Mouse (Mus musculus) hindbrain, postnatal 0 days (tissue): ENCODE measurements around the gene Grap2. TPM values are rescaled to one million over a fixed set of nuclear protein-coding genes. Genes with fewer than 3 reads are reported as not detected.

Experiments
- ATAC-seq: fragments of 200-750 bp; cut with Nextera tagmentation; 2 replicates; pipeline ENCODE4 v1.8.0; 2017; ENCODE audit warnings: mild to moderate bottlenecking, moderate TSS enrichment, moderate library complexity
- DNase-seq: peaks from one replicate; pipeline ENCODE4 v3.0.0-alpha.2; 2015; ENCODE audit warnings: low spot score
- H3K27ac ChIP-seq: fragments of 300-500 bp; sonication (generic); 2 replicates; pipeline ENCODE4 v1.5.1; 2014; ENCODE audit warnings: mild to moderate bottlenecking
- H3K27me3 ChIP-seq: fragments of 300-500 bp; sonication (generic); 2 replicates; pipeline ENCODE4 v1.6.1; 2014; ENCODE audit warnings: low read length, mixed read lengths; ENCODE audit not compliant: insufficient read depth
- H3K36me3 ChIP-seq: fragments of 300-500 bp; sonication (generic); 2 replicates; pipeline ENCODE4 v1.6.1; 2014; ENCODE audit warnings: low read length, mixed read lengths; ENCODE audit not compliant: insufficient read depth
- H3K4me1 ChIP-seq: fragments of 300-500 bp; sonication (generic); 2 replicates; pipeline ENCODE4 v1.6.1; 2014; ENCODE audit warnings: antibody characterized with exemption, low read length, mixed read lengths; ENCODE audit not compliant: insufficient read depth
- H3K4me2 ChIP-seq: fragments of 300-500 bp; sonication (generic); 2 replicates; pipeline ENCODE4 v1.6.1; 2014; ENCODE audit warnings: low read depth, mild to moderate bottlenecking, low read length, moderate library complexity, mixed read lengths
- H3K4me3 ChIP-seq: fragments of 300-500 bp; sonication (generic); 2 replicates; pipeline ENCODE4 v1.5.1; 2014; ENCODE audit warnings: low read length
- H3K9ac ChIP-seq: fragments of 300-500 bp; sonication (generic); replicated peaks from 2 replicates; pipeline ENCODE4 v1.6.1; 2014; ENCODE audit warnings: mild to moderate bottlenecking, low read length, moderate library complexity, mixed read lengths
- H3K9me3 ChIP-seq: fragments of 300-500 bp; sonication (generic); 2 replicates; pipeline ENCODE4 v1.6.1; 2016; ENCODE audit warnings: low read length, mixed read lengths
- CTCF ChIP-seq: IDR thresholded peaks from 2 replicates; pipeline ENCODE4 v1.5.1; 2016; ENCODE audit warnings: antibody characterized with exemption, control low read depth, low read depth
- WGBS: fragments of 180-500 bp; shearing (Covaris S2); extraction: QIAGEN DNeasy Blood & Tissue Kit; methylation state at CpG from one replicate; pipeline ENCODE4 v1.1.7; 2014; 5-methylcytosine and 5-hydroxymethylcytosine counted together
- polyA plus RNA-seq: library from polyadenylated mRNA; unstranded; fragments of >200 nt; fragmentation: Nextera tagmentation; extraction: Ambion mirVana; gene quantifications from 2 replicates; pipeline ENCODE4 v1.2.1, GENCODE M21; 2015
- total RNA-seq: library from RNA; depleted of rRNA; stranded (reverse); fragments of >200 nt; gene quantifications from 2 replicates; pipeline ENCODE4 v1.2.3, GENCODE M21; 2014

Grap2 gene
- total and polyA plus RNA-seq, 2 experiments from 2014 or later, result 0.05 to 0.11 TPM

- 75% methylated on average over 20 of the region's 20 CpGs for WGBS
- Histone ChIP-seq H3K4me3 (no peak overlapping the region), H3K27me3 (no peaks in the 10 kb centered on the region), H3K9ac (no peak overlapping the region), H3K9me3 (no peaks in the 10 kb centered on the region), H3K36me3 (no peaks in the 10 kb centered on the region), H3K27ac (no peak overlapping the region), H3K4me1 (no peaks in the 10 kb centered on the region), H3K4me2 (no peak overlapping the region)
- ATAC-seq (no peak), DNase-seq (no peak)
- TF ChIP-seq CTCF, result no peak
Observed at GRCm38 (mm10) chr15:80582581-80583495, 10.4 kb downstream of the Grap2 start.

DNA sequence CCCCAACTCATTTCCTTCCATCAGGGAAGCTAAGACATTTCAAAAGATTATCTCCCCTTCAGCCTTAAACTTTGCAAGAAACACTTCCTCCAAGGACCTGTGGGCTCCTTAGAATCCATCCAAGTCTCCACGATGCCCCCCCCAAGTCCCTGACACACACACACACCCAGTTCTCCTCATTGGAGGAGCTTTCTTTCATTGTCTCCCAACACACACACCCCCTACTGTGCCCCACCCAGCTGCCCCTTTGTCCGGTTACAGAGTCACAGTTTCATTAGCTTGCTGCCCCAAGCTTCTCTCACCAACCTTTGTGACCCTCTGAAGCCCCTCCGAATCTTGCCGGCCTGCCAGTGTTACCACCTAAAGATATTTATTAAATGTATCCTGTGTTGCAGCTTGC is 13.9 kb downstream of the Grap2 start:
- ATAC-seq, result no peak

DNA sequence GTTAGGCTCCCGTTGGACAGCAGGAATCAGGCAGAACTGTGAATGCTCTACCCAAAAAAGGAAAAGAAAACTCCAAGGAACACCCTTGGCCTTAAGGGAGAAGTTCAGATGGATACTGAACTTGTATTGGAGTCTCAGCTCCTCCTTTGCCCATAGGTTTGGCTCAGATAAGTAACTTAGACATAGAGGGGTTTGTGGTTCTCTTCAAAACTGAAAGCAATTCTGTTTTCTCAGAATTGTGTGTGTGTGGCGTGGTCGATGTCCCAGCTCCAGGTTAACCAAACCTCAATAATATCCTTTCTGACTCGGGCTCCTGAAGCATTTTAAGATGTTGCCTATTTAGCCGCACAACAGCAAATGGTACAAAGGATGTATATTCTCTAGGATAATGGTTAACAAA is 18.2 kb downstream of the Grap2 start:
- Histone ChIP-seq H3K9ac (no peak overlapping the region), H3K27ac (no peak overlapping the region), H3K36me3 (no peaks in the 10 kb centered on the region), H3K4me1 (no peaks in the 10 kb centered on the region), H3K4me3 (no peak overlapping the region), H3K9me3 (no peaks in the 10 kb centered on the region), H3K27me3 (no peaks in the 10 kb centered on the region), H3K4me2 (no peak overlapping the region)
- ATAC-seq, result no peak
- DNase-seq, result no peak
- 91% methylated on average over 5 of the region's 5 CpGs for WGBS
- TF ChIP-seq CTCF, result no peak

More for the DNA sequence above, 13.9 kb downstream of the Grap2 start:
- 12% methylated on average over 4 of the region's 4 CpGs for WGBS
- no peak overlapping the region for H3K27ac ChIP-seq
- no peak for DNase-seq
- no peak for TF ChIP-seq CTCF
- H3K36me3 ChIP-seq, result no peaks in the 10 kb centered on the region
- no peak overlapping the region for H3K9ac ChIP-seq
- H3K4me3 ChIP-seq, result no peak overlapping the region
- no peak overlapping the region for H3K4me2 ChIP-seq
- no peaks in the 10 kb centered on the region for H3K27me3 ChIP-seq
- no peaks in the 10 kb centered on the region for H3K9me3 ChIP-seq
- H3K4me1 ChIP-seq, result no peaks in the 10 kb centered on the region

- Histone ChIP-seq H3K4me3 (no peak overlapping the region), H3K27me3 (no peaks in the 10 kb centered on the region), H3K36me3 (no peaks in the 10 kb centered on the region), H3K27ac (no peak overlapping the region), H3K4me2 (no peak overlapping the region), H3K4me1 (no peaks in the 10 kb centered on the region), H3K9me3 (no peaks in the 10 kb centered on the region), H3K9ac (no peak overlapping the region)
- no peak for TF ChIP-seq CTCF
- ATAC-seq, result no peak
- 79% methylated on average over 6 of the region's 6 CpGs for WGBS
- no peak for DNase-seq
Observed at GRCm38 (mm10) chr15:80592737-80593136, 20.3 kb downstream of the Grap2 start.

DNA sequence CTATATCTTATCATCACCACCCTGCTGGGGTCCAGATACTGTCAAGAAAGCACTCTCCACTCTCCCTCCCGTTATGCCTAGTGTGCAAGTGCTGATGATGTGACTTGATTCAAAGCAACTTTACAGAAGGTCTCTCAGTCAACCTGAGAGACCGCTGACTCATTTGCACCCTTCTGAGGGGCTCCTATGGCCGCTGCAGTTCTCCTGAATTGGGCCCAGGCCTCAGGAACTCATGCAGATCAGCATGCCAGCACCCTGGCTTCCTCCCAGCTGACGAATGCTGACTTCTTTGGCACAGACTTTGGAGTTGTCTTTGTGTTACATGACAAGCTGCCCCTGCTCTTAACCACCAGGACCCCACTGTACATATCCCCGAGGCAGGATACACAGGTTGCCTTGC is 21.5 kb downstream of the Grap2 start:
- H3K27ac ChIP-seq, result no peak overlapping the region
- WGBS, result 57% methylated on average over 5 of the region's 5 CpGs
- no peak overlapping the region for H3K4me2 ChIP-seq
- no peak overlapping the region for H3K9ac ChIP-seq
- no peaks in the 10 kb centered on the region for H3K9me3 ChIP-seq
- H3K27me3 ChIP-seq, result no peaks in the 10 kb centered on the region
- no peak for TF ChIP-seq CTCF
- ATAC-seq (no peak), DNase-seq (no peak)
- no peaks in the 10 kb centered on the region for H3K36me3 ChIP-seq
- no peaks in the 10 kb centered on the region for H3K4me1 ChIP-seq
- no peak overlapping the region for H3K4me3 ChIP-seq

DNA sequence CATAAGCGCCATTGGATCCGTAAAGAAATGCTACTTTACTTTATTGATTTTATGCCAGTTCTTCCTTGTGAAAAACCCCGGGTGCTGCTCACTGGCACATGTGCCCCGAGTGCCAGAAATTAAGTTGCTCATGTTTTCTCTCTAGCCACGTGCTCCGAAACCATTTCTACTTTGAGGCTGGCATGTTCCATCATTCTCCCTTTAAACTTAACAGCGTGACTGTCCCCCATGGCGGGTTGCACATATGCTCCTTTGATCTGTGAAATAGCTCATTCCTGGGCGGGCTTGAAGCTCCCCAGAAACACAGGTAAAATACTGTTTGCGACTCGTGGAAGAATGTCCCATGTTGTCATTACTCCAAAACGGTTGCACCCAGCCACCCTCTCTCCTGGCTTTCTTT is 26.4 kb downstream of the Grap2 start:
- Histone ChIP-seq H3K27me3 (no peaks in the 10 kb centered on the region), H3K4me3 (no peak overlapping the region), H3K4me2 (no peak overlapping the region), H3K9ac (no peak overlapping the region), H3K27ac (no peak overlapping the region), H3K36me3 (no peaks in the 10 kb centered on the region), H3K9me3 (no peaks in the 10 kb centered on the region), H3K4me1 (no peaks in the 10 kb centered on the region)
- ATAC-seq, result no peak
- no peak for TF ChIP-seq CTCF
- no peak for DNase-seq
- 59% methylated on average over 12 of the region's 12 CpGs for WGBS

- H3K9ac ChIP-seq, result no peak overlapping the region
- ATAC-seq (no peak), DNase-seq (no peak)
- H3K9me3 ChIP-seq, result no peaks in the 10 kb centered on the region
- H3K4me3 ChIP-seq, result no peak overlapping the region
- H3K27me3 ChIP-seq, result no peaks in the 10 kb centered on the region
- H3K4me1 ChIP-seq, result no peaks in the 10 kb centered on the region
- H3K4me2 ChIP-seq, result no peak overlapping the region
- H3K36me3 ChIP-seq, result no peaks in the 10 kb centered on the region
- no peak for TF ChIP-seq CTCF
- 48% methylated on average over 16 of the region's 16 CpGs for WGBS
- no peak overlapping the region for H3K27ac ChIP-seq
Observed at GRCm38 (mm10) chr15:80599213-80599750, 26.9 kb downstream of the Grap2 start.
